Mouse (Mus musculus) regulatory T cell (primary cell): Measurements from ENCODE around the gene Prkch.

ENCODE experiments used
- in situ Hi-C: fragments of 300-600 bp; cut with MboI, MseI; formaldehyde crosslinking; loops from one replicate; pipeline ENCODE4 v1.15.1; 2025; ENCODE audit warnings: high pct_unique_total_duplicates

The Prkch gene

DNA sequence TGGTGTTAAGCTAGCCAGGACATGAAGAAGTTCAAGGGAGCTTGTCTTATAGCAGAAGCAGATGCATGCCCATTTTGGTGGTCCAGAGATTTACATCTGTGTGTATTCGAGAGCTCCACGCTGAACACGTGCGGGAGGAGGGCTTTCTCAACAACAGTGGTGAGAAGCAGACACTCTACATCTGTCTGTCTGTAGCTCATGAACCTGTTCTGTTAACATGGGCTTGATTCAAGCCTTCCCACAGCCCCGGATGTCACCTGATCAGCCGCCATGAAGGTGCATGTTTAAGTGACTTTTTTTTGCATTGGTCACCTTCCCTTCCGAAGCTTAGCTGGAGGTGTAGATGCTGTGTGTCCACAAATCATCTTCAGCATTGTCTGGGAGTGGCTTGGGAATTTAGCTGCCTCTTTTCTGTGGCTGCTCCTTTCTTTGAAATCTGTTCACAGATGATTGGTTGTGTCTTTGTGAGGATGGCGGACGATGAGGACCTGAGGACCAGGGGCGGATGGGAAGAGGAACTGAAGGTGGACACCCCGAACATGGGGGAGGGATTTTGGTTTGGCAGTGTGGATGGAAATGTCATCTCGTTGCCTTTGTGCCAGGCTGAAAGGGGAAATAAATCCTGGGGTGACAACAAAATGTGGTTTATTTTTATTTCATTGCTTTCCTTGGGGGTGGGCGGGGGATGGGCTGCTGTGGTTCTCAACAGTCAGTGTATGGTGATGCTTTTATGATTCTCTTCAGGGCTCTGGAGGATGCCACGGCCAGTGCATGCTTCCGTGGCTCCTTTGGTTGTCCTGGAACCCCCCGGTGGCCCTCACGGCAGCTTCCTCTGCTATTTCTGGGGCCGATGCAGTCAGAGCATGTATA lies 25.3 kb downstream of the Prkch start:
- in situ Hi-C loops = no loop called here

- in situ Hi-C loops = no loop called here
Measured at GRCm38 (mm10) chr12:73610831-73611370, 26.3 kb downstream of the Prkch start.

GRCm38 (mm10) chr12:73611741-73612140 lies 27.1 kb downstream of the Prkch start:
- in situ Hi-C loops = no loop called here

- in situ Hi-C loops = no loop called here
Measured at GRCm38 (mm10) chr12:73613183-73613582, 28.6 kb downstream of the Prkch start.

GRCm38 (mm10) chr12:73617652-73618051 lies 33.1 kb downstream of the Prkch start:
- in situ Hi-C loops = no loop called here

- in situ Hi-C loops = no loop called here
Measured at GRCm38 (mm10) chr12:73625277-73626032, 40.9 kb downstream of the Prkch start.

- in situ Hi-C loops = no loop called here
Measured at GRCm38 (mm10) chr12:73627902-73628301, 43.3 kb downstream of the Prkch start.

GRCm38 (mm10) chr12:73630596-73630995 lies 46.0 kb downstream of the Prkch start:
- in situ Hi-C loops = loop anchor here (5.0 kb wide), 1 partner anchor 43 kb away; no protein-coding TSS in a partner anchor

- in situ Hi-C loops = loop anchor here (5.0 kb wide), 1 partner anchor 44 kb away; no protein-coding TSS in a partner anchor
Measured at GRCm38 (mm10) chr12:73631148-73631547, 46.6 kb downstream of the Prkch start.

DNA sequence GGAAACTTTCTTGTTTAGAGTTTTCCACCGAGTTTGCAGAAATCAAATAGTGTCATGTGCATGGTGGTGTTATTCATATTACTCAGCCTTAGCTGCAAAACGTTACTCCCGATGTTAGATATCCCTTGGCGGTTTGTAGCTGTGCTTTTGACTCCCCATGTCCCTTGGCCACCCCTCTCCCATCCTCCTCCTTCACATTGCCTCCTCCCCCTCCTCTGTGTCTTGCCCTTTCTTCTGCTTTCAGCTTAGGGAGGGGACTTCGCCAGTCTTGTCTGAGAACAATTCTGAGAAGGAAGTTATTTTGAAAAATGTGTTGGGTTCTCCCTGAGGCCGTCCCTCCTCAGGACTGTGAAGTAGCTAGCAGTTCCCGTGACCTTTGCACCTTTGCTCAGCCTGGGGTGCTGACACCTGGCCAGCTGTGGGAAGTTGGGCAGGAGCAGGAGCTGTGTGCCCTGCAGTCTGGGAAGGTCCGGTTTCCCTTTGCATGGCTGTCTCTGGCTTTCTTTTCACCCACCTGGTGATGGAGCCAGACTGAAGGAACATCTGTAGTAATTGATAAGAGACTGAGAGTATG lies 48.2 kb downstream of the Prkch start:
- in situ Hi-C loops = loop anchor here (5.0 kb wide), 1 partner anchor 45 kb away; no protein-coding TSS in a partner anchor

DNA sequence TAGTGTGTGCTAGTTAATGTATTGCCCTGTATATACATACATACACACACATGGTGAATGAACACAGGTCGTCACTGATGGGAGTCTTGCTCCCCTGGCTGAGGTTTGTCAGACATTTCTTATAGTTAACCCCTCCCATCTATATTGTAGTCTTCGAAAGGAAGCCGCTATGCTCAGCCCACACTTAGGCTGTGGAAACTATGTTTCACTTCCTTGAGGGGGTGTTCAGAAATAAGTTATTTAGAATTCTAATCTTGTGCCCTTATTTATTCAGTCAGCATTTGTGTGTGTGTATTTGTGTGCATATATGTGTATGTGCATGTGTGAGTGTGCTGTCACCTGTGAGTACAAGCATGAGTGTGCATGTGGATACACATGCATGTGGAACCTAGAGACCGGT lies 49.1 kb downstream of the Prkch start:
- in situ Hi-C loops = loop anchor here (5.0 kb wide), 1 partner anchor 46 kb away; no protein-coding TSS in a partner anchor

- in situ Hi-C loops = loop anchor here (5.0 kb wide), 1 partner anchor 72 kb away; no protein-coding TSS in a partner anchor
Measured at GRCm38 (mm10) chr12:73639571-73639970, 55.0 kb downstream of the Prkch start.

GRCm38 (mm10) chr12:73641183-73641582 lies 56.6 kb downstream of the Prkch start:
- in situ Hi-C loops = loop anchor here (5.0 kb wide), 1 partner anchor 36 kb away; no protein-coding TSS in a partner anchor

- in situ Hi-C loops = no loop called here
Measured at GRCm38 (mm10) chr12:73645216-73645615, 60.6 kb downstream of the Prkch start.

- in situ Hi-C loops = no loop called here
Measured at GRCm38 (mm10) chr12:73647686-73648085, 63.1 kb downstream of the Prkch start.

GRCm38 (mm10) chr12:73656568-73657204 lies 72.1 kb downstream of the Prkch start:
- in situ Hi-C loops = no loop called here

- in situ Hi-C loops = no loop called here
Measured at GRCm38 (mm10) chr12:73663421-73663820, 78.8 kb downstream of the Prkch start.

DNA sequence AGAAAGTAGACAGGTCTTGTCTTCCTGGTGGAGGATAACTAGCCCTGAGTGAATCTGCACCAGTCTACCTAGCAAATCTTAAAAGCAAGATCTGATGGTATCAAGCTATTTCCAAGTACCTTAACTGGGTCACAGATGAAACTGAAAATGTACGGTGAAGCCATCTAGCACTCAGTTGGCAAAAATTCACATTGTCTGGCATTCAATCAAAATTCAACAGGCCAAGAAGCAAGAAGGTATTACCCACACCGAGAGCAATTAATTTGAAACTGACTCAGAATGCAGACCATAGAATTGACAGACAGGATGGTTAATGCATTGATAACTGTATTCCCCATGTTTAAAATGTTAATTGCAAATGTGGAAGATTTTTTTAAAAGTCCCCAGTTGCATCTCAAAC lies 82.1 kb downstream of the Prkch start:
- in situ Hi-C loops = no loop called here

DNA sequence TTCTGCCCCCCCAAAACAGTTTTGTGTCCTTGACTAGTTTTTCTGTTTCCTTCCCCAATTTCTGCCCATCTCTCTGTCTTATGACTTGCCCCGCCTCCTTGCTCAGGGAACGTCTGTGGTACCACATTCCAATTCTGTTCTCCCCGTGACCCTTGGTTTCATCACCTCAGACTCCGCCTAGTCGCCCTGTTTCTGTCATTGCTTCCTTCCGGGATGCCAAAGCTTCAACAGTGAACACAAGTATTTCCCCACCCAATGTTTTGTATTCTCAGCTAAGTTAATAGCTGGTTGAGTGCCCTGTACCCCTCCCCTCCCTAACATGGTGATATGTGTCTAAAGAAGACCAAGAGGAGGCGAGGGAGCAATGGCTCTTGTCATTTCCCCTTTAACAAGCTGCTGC lies 83.0 kb downstream of the Prkch start:
- in situ Hi-C loops = no loop called here

DNA sequence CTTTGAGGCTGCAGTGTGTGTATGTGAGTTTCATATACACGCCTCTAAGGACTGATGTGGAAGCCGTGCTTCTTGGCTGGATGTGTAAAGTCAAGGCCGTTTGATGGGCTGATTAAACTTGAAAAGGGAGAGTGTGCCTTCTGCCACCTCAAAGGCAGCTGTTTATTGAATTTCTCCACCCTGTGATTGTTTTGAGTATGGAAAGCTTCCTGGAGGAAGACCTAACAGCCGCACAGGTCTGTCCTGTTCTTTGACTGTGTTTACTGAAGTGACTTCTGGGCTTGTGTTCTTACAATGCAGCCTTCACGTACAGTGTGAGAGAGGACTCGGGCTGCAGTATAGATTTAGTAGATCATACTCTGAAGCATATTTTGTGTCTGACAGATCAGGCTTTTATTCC lies 86.1 kb downstream of the Prkch start:
- in situ Hi-C loops = no loop called here

GRCm38 (mm10) chr12:73671540-73671939 lies 86.9 kb downstream of the Prkch start:
- in situ Hi-C loops = no loop called here
